Mouse (Mus musculus): ENCODE results near the gene Ppp2r2c.

DNA sequence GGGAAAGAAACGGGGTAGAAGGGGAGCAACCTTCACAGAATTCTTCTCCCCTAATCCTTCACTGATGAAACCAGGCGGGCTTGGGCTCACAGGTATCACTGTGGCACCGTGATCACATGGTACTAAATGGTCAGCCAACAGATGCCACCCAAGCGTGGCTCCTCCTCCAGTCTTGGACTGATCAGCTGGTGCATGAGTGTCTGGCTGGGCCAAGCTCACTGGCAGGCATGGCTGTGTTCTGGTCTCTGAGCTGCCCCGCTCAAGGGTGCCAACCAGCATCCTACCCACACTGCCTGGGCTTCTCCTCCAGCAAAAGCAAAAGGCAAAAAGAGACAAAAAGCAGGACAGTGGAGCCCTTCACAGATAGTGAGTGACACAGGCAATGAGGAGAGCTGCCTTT is 48.6 kb upstream of the Ppp2r2c start:
- no peak for TF ChIP-seq EP300 (IDR thresholded peaks at IDR 0.05; ENCODE audit: low read depth)
- TF ChIP-seq CTCF (IDR thresholded peaks at IDR 0.05; ENCODE audit: low read depth), result no peak

Measured in liver, embryonic 14.5 days (tissue).